Mouse (Mus musculus) forebrain, embryonic 12.5 days (tissue): ENCODE results near the gene Dpf3. TPM values are rescaled to one million over a fixed set of nuclear protein-coding genes. Genes with fewer than 3 reads are reported as not detected.

ENCODE experiments used
- ATAC-seq: fragments of 200-750 bp; cut with Nextera tagmentation; 2 replicates; pipeline ENCODE4 v1.8.0; 2017; ENCODE audit warnings: moderate TSS enrichment; ENCODE audit not compliant: low FRiP score
- H3K27ac ChIP-seq: fragments of 300-500 bp; sonication (generic); 2 replicates; pipeline ENCODE4 v1.5.1; 2016; ENCODE audit warnings: mild to moderate bottlenecking
- H3K27me3 ChIP-seq: fragments of 300-500 bp; sonication (generic); 2 replicates; pipeline ENCODE4 v1.6.1; 2016; ENCODE audit warnings: mild to moderate bottlenecking
- H3K36me3 ChIP-seq: fragments of 300-500 bp; sonication (generic); replicated peaks from 2 replicates; pipeline ENCODE4 v1.6.1; 2016; ENCODE audit warnings: mild to moderate bottlenecking
- H3K4me1 ChIP-seq: fragments of 300-500 bp; sonication (generic); 2 replicates; pipeline ENCODE4 v1.6.1; 2016
- H3K4me2 ChIP-seq: fragments of 300-500 bp; sonication (generic); 2 replicates; pipeline ENCODE4 v1.6.1; 2016; ENCODE audit warnings: mild to moderate bottlenecking, moderate library complexity
- H3K4me3 ChIP-seq: fragments of 300-500 bp; sonication (generic); replicated peaks from 2 replicates; pipeline ENCODE4 v1.5.1; 2016; ENCODE audit warnings: mild to moderate bottlenecking
- H3K9ac ChIP-seq: fragments of 300-500 bp; sonication (generic); 2 replicates; pipeline ENCODE4 v1.6.1; 2016; ENCODE audit warnings: mild to moderate bottlenecking
- H3K9me3 ChIP-seq: fragments of 300-500 bp; sonication (generic); 2 replicates; pipeline ENCODE4 v1.6.1; 2016
- WGBS: fragments of 180-500 bp; shearing (Covaris S2); methylation state at CpG from one replicate; pipeline ENCODE4 v1.1.7; 2016; 5-methylcytosine and 5-hydroxymethylcytosine counted together
- polyA plus RNA-seq: library from polyadenylated mRNA; unstranded; fragments of >200 nt; fragmentation: Nextera tagmentation; extraction: Ambion mirVana; gene quantifications from 2 replicates; pipeline ENCODE4 v1.2.1, GENCODE M21; 2016

Dpf3 gene
- 7.5 and 7.7 TPM in 2 replicates for polyA plus RNA-seq

DNA sequence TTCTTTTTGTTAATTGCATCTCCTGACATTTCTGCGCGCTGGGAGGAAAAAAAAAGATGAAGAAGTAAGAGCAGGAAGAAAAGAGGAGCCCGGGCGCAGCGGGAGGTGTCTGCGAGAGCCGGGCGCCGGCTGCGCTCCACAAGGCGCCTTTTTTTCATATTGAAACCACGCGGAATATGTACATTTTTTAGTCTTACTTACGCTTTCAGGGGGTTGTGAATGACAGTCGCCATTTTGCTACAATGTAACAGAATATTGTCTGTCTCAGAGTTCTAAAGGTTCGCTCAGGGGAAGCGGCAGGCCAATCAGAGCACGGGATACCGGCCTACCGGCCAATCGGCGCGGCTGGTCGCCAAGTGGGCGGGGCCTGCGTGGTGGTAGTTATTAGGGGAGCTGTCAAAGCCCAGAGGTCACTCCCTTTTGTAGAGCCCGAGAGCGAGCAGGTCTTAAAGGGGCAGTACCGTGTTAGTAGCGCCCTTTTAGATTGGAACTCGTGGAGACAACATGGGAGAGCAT lies at the start of gene Dpf3:
Gene Dpf3, minus strand, starts transcription at position 241 of the 516 bp plus-strand sequence.
- Histone ChIP-seq H3K4me2 (peak within 1 kb of the TSS; percentile 90), H3K27ac (peak within 1 kb of the TSS; percentile 87), H3K9me3 (peaks cover 6% of the 10 kb centered on the region), H3K27me3 (peaks cover 49% of the 10 kb centered on the region), H3K9ac (peak within 1 kb of the TSS; percentile 62), H3K4me3 (peak within 1 kb of the TSS; percentile 68), H3K4me1 (peaks cover 30% of the 10 kb centered on the region), H3K36me3 (no peaks in the 10 kb centered on the region)
- WGBS, result under 1% methylated on average over 31 of the region's 31 CpGs
- ATAC-seq, result peak; percentile 95

DNA sequence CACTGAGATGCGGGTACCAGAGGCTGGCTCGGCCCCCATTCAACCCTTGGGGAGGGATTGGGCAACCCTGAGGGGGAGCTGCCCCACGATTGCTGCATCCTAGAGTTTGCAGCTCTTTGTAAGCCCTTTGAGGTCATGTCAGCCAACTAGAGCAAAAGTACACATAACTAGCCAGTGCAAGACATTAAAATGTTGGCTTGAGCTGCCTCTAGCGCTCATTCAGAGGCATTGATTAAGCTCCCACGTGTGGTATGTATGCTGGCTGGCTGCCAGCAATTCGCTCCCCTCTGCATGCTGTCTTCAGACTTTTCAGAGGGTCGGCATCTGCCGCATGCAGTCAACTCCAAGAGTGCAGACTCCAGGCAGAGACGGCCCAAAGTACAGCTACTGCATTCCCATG lies 48.5 kb upstream of the Dpf3 start:
- Histone ChIP-seq H3K27ac (peak overlapping the region; percentile 42; the same call in 1 of the 2 replicates), H3K9me3 (no peaks in the 10 kb centered on the region), H3K4me1 (peaks cover 8% of the 10 kb centered on the region), H3K4me3 (no peak overlapping the region), H3K9ac (no peak overlapping the region), H3K36me3 (peaks cover 75% of the 10 kb centered on the region), H3K4me2 (no peak overlapping the region), H3K27me3 (no peaks in the 10 kb centered on the region)
- WGBS, result 58% methylated on average over 9 of the region's 9 CpGs
- peak; percentile 30; the same call in 1 of the 2 replicates for ATAC-seq

DNA sequence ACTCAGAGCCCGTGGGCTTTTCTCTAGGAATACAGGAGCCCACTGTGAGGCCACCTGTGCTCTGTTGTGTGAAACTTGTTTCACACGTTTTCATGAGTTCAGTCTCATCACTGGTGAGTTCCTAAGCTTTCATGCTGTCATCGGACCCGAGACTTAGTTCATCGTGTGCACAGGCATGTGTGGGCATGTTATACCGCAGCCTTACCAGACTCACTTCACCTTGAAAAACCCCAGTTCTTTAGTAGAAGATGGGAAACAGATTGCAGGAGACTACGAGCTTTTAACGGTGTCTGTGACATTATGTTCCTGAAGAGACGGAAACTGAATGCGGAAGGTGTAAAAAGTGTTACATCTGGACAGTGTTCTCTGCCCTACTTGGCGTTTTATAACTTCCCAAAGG lies 47.9 kb upstream of the Dpf3 start:
- Histone ChIP-seq H3K36me3 (peaks cover 70% of the 10 kb centered on the region), H3K27ac (no peak overlapping the region), H3K27me3 (no peaks in the 10 kb centered on the region), H3K4me1 (peaks cover 8% of the 10 kb centered on the region), H3K9me3 (no peaks in the 10 kb centered on the region), H3K4me3 (no peak overlapping the region), H3K4me2 (no peak overlapping the region), H3K9ac (no peak overlapping the region)
- no peak for ATAC-seq
- WGBS, result 91% methylated on average over 11 of the region's 11 CpGs

DNA sequence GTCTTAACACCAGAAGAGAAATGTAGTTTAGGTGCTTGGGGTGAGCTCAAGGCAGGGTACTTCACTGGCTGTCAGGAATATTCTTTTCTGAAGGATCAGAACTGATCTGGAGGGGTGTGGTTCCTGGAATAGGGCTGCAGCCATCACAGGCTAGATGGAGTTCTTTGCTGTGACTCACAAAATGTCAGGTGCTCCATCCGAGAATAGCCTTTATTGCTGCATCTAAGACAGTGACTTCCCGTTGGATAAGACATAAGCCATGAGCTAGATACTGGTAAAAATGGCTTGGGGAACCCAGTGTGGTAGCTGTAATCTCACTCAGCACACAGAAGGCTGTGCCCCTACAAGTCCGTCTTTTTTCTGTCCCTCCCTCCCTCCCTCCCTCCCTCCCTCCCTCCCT lies 46.7 kb upstream of the Dpf3 start:
- ATAC-seq, result no peak
- Histone ChIP-seq H3K27ac (no peak overlapping the region), H3K4me1 (peaks cover 8% of the 10 kb centered on the region), H3K27me3 (no peaks in the 10 kb centered on the region), H3K4me3 (no peak overlapping the region), H3K9me3 (no peaks in the 10 kb centered on the region), H3K4me2 (no peak overlapping the region), H3K9ac (no peak overlapping the region), H3K36me3 (peaks cover 64% of the 10 kb centered on the region)
- WGBS, result 93% methylated on average over 3 of the region's 3 CpGs

DNA sequence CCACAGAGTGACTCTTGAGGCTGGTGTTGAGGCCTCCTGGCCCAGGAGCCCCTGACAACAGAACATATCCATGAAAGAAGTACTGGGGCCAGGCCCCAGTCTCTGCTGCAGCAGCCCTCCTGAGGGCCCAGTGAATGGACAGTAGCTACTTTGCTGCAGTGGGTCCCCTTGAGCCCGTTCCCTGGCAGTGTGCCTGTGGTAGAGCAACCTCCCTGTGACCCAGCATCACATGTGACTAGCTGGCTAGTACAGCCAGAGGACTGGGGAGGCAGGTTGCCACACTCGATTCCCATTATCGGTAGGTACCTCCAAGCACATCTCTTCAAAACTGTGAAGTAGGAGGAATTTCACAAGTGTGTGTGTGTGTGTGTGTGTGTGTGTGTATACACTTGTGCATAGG lies 45.5 kb upstream of the Dpf3 start:
- Histone ChIP-seq H3K4me1 (peaks cover 8% of the 10 kb centered on the region), H3K4me3 (no peak overlapping the region), H3K4me2 (no peak overlapping the region), H3K27me3 (no peaks in the 10 kb centered on the region), H3K27ac (no peak overlapping the region), H3K9ac (no peak overlapping the region), H3K9me3 (no peaks in the 10 kb centered on the region), H3K36me3 (peaks cover 53% of the 10 kb centered on the region)
- 93% methylated on average over 3 of the region's 3 CpGs for WGBS
- no peak for ATAC-seq

DNA sequence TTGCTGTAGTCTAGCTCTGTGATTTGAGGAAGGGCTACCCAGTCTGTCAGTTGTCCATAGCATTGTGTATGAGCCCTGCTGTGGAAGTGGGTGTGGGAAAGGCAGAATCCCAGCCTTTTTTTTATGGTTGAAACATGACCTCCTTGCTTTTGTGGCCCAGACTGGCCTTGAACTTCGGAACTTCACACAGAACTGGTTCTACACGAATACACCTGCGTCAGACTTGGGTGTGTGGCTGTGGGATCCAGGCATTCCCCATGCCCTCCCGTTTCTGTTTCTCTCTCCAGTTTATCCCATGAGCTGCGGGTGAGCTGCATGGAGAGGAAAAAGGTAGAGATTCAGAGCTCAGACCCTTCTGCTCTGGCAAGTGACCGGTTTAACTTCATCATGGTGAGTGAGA lies 44.5 kb upstream of the Dpf3 start:
- WGBS, result 94% methylated on average over 6 of the region's 6 CpGs
- no peak for ATAC-seq

DNA sequence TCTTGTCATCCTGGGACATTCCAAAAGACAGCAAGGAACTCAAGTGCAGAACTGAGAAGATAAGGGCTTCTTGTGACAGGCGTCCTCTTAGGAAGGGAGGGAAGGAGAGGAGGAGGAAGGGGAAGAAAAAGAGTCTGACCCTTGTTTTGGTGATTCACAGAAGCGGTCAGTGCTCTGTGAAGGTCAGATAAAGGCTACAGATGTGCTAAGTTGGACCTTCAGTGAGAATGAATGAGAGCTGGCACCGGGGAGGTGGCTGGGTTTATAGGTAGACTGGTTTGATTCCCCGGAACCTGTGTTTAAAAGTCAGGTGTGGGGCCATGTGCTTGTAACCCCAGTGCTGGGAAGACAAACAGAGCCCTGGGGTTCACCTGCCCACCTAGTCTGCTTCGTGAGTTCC lies 41.1 kb upstream of the Dpf3 start:
- 96% methylated on average over 5 of the region's 5 CpGs for WGBS
- Histone ChIP-seq H3K4me3 (no peak overlapping the region), H3K9me3 (no peaks in the 10 kb centered on the region), H3K9ac (no peak overlapping the region), H3K36me3 (peaks cover 26% of the 10 kb centered on the region), H3K27ac (no peak overlapping the region), H3K4me2 (no peak overlapping the region), H3K4me1 (no peaks in the 10 kb centered on the region), H3K27me3 (no peaks in the 10 kb centered on the region)
- no peak for ATAC-seq

More for the DNA sequence above, 44.5 kb upstream of the Dpf3 start:
- no peaks in the 10 kb centered on the region for H3K27me3 ChIP-seq
- H3K9ac ChIP-seq, result no peak overlapping the region
- no peak overlapping the region for H3K27ac ChIP-seq
- peaks cover 8% of the 10 kb centered on the region for H3K4me1 ChIP-seq
- peaks cover 46% of the 10 kb centered on the region for H3K36me3 ChIP-seq
- H3K4me2 ChIP-seq, result no peak overlapping the region
- no peak overlapping the region for H3K4me3 ChIP-seq
- no peaks in the 10 kb centered on the region for H3K9me3 ChIP-seq

DNA sequence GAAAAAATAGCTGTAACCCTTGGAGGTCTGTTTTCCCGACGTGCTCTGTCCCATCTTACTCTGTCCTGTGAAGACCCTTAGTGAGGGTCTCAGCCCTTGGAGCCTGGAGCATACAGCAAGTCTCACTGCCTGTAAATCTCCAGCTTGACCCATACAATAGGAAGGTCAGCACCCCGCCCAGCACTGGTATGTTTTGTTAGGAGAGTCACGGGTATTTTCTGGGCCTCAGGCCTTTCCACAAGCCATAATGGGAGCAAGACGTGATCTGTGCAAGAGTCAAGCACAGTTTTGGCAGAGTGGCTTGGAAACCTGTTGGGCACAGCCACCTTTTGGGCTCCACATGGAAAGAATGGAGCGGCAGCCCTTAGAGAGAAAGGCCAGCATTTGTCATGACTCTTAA lies 40.3 kb upstream of the Dpf3 start:
- ATAC-seq, result no peak
- no peak overlapping the region for H3K4me3 ChIP-seq
- H3K27me3 ChIP-seq, result no peaks in the 10 kb centered on the region
- H3K4me1 ChIP-seq, result no peaks in the 10 kb centered on the region
- H3K4me2 ChIP-seq, result no peak overlapping the region
- H3K9me3 ChIP-seq, result no peaks in the 10 kb centered on the region
- no peak overlapping the region for H3K27ac ChIP-seq
- peaks cover 19% of the 10 kb centered on the region; the same call in 1 of the 2 replicates for H3K36me3 ChIP-seq
- WGBS, result 81% methylated on average over 6 of the region's 6 CpGs
- no peak overlapping the region for H3K9ac ChIP-seq

DNA sequence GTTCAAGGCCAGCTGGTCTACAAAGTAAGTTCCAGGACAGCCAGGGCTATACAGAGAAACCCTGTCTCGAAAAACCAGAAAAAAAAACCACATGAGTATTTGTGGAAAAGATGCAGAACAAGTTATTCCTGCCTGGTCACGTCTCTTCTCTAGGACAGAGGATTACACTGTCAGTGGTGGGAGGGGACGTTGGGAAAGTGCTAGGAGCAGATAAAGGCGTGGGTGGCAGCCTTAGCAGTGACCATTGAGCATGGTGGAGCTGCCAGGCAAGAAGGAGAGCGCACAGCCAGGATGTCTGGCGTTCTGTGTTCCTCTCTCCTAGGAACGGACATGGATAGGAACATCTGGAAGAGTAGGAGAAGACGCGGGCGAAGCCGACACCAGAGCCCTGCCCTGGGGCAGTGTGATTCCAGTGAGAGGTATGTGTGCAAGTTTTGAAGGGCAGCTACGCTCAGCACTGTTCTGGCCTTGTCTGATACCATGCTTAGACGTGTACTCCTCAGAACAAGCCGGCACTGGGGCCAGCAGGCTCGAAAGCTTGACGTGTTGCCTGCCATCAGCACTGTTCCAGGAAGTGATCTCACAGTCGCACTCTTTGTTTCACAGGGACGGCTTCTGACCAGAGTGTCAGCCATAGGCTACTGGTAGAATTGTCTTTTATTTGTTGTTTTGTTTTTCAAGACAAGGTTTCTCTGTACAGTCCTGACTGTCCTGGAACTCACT lies 38.5 kb upstream of the Dpf3 start:
- WGBS, result 84% methylated on average over 18 of the region's 18 CpGs
- ATAC-seq, result no peak
- Histone ChIP-seq H3K4me1 (peaks cover 10% of the 10 kb centered on the region), H3K27me3 (no peaks in the 10 kb centered on the region), H3K9me3 (no peaks in the 10 kb centered on the region), H3K36me3 (0 out of 2 replicates have a peak, but pooled peaks cover 6% of the 10 kb centered on the region), H3K4me2 (no peak overlapping the region), H3K4me3 (no peak overlapping the region), H3K9ac (no peak overlapping the region), H3K27ac (no peak overlapping the region)

DNA sequence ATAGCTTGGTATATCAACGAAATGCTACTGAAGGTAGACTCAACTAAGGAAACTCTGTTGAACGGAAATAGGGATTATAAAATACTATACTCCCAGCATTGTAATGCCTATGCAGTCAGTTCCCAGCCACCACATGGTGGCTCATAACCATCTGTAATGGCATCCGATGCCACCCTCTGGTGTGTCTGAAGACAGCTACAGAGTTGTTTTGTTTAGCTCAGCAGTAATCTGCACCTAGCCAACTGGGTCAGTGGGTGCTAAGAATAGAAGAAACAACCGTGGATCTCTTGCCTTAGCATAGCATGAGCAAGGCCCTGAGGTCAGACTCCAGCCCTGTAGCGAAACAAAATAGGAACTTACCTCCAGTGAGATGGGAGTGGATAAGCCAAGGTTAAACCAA lies 36.8 kb upstream of the Dpf3 start:
- no peak for ATAC-seq
- no peaks in the 10 kb centered on the region for H3K9me3 ChIP-seq
- H3K4me3 ChIP-seq, result no peak overlapping the region
- H3K4me1 ChIP-seq, result peaks cover 15% of the 10 kb centered on the region
- H3K36me3 ChIP-seq, result no peaks in the 10 kb centered on the region
- no peaks in the 10 kb centered on the region for H3K27me3 ChIP-seq
- H3K27ac ChIP-seq, result no peak overlapping the region
- no peak overlapping the region for H3K4me2 ChIP-seq
- H3K9ac ChIP-seq, result no peak overlapping the region
- WGBS, result 82% methylated on average over 5 of the region's 5 CpGs

DNA sequence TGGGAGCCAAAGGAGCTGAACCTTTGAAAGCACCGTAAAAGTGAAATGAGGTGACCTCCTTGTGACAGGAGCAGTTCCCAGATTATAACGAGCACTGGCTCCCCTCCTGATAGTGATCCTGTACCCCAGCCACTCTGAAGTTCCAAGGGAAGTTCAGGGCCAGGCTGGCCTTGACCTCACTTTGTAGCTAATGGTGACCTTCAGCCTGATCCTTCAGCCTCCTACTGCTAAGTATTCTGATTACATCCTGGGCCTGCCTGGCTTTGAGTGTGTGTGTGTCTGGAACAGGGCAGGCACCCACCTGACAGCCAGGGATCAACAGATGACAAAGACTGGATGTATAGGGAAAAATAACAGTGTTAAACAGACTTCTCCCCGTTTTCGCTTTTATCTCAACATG lies 36.4 kb upstream of the Dpf3 start:
- H3K27ac ChIP-seq, result no peak overlapping the region
- H3K4me1 ChIP-seq, result peaks cover 15% of the 10 kb centered on the region
- H3K4me3 ChIP-seq, result no peak overlapping the region
- H3K4me2 ChIP-seq, result no peak overlapping the region
- no peaks in the 10 kb centered on the region for H3K9me3 ChIP-seq
- no peak overlapping the region for H3K9ac ChIP-seq
- WGBS, result 77% methylated on average over 4 of the region's 4 CpGs
- no peaks in the 10 kb centered on the region for H3K27me3 ChIP-seq
- no peak for ATAC-seq
- no peaks in the 10 kb centered on the region for H3K36me3 ChIP-seq

DNA sequence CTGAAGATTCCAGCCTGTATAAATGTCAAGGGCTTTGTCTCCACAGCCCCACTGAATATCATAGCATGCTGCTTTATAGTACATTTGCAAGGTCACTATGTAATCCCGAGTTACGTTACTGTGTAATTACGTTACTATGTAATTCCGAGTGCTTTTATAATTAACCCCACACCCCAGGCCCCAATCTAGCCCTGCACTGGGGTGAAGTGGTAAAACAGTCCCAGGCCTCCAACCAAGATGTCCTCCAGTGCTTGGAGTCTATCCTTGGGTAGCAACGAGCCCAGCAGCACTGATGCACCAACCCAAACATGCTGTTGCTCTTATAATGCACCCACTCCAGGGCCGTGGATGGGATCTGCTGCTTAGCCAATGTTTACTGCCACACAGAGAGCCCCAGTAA lies 35.5 kb upstream of the Dpf3 start:
- no peak for ATAC-seq
- Histone ChIP-seq H3K27me3 (no peaks in the 10 kb centered on the region), H3K27ac (no peak overlapping the region), H3K9me3 (no peaks in the 10 kb centered on the region), H3K4me1 (peaks cover 15% of the 10 kb centered on the region), H3K4me2 (no peak overlapping the region), H3K9ac (no peak overlapping the region), H3K4me3 (no peak overlapping the region), H3K36me3 (no peaks in the 10 kb centered on the region)
- 89% methylated on average over 6 of the region's 6 CpGs for WGBS

DNA sequence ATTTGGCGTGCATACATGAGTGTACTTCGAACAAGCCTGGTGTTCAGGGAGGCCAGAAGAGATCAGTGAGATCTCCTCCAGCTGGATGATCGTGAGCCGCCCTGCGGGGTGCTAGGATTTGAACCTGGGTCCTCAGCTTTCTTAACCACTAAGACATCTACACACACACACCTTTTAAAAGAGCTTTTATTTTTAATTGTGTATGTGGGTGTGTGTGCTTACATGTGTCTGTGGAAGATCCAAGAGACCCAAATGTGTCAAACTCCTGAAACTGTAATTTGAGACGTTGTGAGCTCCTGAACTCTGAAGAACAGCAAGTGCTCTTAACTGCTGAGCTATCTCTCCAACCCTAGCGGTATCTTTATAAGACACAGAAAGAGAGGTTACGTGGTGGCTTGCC lies 33.6 kb upstream of the Dpf3 start:
- peak overlapping the region; percentile 74 for H3K4me2 ChIP-seq
- ATAC-seq, result no peak
- peak overlapping the region; percentile 61; the same call in 1 of the 2 replicates for H3K9ac ChIP-seq
- H3K4me1 ChIP-seq, result peaks cover 15% of the 10 kb centered on the region
- H3K36me3 ChIP-seq, result no peaks in the 10 kb centered on the region
- no peaks in the 10 kb centered on the region for H3K27me3 ChIP-seq
- H3K4me3 ChIP-seq, result peak overlapping the region; percentile 57
- H3K27ac ChIP-seq, result no peak overlapping the region
- WGBS, result 60% methylated on average over 8 of the region's 8 CpGs
- H3K9me3 ChIP-seq, result no peaks in the 10 kb centered on the region
